Mouse (Mus musculus) brain, embryonic 18.5 days (tissue): Measurements from ENCODE around the gene Tmem254a.
"Not testable (repeated sequence)": the region's sequence is repeated elsewhere in the genome, so short reads cannot be mapped to it uniquely, and the experiment has no call there.

Source experiments
- DNase-seq: peaks from one replicate; pipeline ENCODE4 v3.0.0-alpha.2; 2012; ENCODE audit warnings: low read depth, low spot score

Tmem254a gene

DNA sequence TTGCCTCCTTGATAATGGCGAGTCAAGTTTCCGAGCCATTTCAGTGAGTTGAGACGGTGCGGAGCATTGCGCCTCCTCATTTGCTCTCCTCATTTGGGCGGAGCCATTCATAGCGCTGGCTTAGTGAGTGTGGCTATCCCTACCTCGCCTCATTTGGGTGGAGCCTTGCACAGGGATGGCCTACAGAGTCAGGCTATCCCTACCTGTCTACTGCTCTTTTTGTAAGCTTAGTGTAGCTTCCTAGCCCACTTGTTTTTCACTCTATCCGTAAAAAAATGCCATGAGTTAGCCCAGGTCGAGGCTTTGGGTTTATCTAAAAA lies at the start of gene Tmem254a:
TSS of gene Tmem254a (minus strand) at position 111 of the 320 bp plus-strand sequence.
- not testable (repeated sequence) for DNase-seq

DNA sequence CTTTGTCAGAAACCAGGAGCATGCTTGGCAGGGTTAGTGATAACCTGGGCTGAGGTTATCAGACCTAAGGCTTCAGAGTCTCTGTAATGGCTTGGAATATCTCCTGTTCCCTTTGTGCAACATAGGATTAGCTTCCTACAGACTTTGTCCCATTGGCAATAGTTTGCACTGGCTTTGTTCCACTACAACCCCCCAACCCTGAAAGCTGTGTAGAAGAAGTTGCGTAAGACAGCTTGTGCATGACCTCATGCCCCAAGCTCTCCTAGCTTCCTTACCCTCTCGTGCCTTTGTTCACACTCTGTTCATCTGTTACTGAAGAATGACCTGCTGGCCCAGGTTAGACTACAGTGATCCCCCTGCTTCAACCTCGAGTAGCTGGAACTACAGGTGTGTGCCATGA lies 30.4 kb upstream of the Tmem254a start:
- DNase-seq: not testable (repeated sequence)

DNA sequence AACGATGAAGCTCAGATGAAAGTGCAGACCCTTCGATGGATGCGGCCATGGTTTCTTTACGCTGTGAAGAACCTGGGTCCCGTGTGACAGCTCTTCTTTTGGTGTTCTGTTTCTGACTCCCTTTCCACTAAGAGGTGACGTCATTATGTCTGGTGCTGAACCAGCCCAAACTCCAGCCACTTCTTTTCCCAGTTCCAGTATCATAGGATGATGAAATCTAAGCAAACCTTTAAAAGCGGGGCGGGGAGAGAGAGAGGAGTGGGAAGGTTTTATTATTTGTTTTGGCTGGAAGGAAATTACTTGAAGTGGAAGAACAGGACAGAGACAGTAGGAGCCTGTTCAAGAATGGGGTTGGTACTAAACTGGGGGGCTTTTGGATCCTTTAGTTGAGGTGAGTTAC lies 10.5 kb upstream of the Tmem254a start, which contains the start of gene Cphx1:
TSS of gene Cphx1 (plus strand) at position 301 of the 400 bp plus-strand sequence.
- DNase-seq: not testable (repeated sequence)

DNA sequence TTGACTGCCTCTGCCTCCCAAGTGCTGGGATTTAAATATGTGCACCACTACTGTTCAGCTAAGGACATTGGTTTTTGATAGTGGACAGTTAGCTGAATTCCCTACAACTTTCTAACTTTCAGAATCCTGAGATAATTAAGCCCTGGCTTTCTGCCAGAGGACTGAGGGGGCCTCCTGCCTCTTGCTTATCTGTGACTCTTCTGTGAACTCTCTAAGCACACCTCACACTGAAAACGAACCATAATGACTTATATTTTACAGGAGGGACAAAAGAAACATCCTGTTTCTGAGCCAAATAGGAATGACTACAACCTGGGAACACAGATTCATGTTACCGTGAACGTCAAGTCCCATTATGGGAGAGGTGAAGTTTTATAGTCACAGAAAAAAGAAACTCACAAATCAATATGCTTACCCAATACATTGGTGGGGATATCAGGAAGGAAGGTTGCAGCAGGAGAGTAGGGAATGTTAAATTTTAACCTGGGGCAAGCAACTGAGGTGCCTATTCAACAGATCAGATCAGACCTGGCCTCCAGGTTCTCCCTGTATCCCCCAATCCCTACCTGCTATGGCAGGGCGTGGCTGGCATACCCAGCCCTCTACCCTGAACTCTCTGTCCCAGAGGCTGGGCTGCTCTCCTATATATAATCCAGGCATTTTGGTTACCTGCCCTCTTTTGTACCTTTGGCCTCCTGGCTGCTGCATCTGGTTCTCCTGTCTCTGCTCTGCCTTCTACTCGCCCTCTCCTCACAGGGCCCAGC lies 9.6 kb upstream of the Tmem254a start:
- not testable (repeated sequence) for DNase-seq

DNA sequence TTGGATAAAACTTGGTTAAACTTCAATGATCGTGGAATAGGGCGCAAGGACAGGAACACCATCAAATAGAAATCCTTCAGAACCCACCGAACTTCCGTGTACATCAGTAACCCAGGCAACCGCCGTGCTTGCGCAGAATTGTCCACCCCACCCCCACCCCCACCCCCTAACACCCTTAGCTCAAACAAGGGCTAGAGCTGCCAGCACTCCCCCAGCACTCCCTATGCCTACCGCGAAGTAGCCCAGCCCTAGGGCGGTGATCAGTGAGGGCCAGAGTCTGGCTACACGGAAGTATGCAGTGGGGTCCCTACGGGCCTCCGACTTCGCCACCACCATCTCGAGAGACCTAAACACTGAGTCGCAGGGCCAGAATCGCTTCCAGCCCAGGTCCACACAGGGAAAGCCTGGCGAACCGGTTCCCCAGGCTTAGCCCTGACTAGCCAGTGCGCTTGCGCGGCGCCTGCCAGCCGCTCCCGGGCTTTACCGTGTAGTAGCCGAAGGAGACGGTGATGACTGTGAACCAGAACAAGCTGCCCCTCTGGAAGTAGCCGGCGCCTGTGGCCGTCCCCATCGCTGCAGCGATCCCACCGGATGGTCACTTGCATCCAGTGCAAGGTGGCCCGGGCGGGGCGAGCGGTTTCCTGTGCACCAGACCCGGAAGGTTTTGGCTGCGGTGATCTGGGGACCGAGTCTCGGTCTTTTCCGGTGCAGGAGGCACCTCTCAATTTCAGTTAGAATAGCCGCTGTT lies 484 bp downstream of the Tmem254a start:
- DNase-seq: not testable (repeated sequence)

DNA sequence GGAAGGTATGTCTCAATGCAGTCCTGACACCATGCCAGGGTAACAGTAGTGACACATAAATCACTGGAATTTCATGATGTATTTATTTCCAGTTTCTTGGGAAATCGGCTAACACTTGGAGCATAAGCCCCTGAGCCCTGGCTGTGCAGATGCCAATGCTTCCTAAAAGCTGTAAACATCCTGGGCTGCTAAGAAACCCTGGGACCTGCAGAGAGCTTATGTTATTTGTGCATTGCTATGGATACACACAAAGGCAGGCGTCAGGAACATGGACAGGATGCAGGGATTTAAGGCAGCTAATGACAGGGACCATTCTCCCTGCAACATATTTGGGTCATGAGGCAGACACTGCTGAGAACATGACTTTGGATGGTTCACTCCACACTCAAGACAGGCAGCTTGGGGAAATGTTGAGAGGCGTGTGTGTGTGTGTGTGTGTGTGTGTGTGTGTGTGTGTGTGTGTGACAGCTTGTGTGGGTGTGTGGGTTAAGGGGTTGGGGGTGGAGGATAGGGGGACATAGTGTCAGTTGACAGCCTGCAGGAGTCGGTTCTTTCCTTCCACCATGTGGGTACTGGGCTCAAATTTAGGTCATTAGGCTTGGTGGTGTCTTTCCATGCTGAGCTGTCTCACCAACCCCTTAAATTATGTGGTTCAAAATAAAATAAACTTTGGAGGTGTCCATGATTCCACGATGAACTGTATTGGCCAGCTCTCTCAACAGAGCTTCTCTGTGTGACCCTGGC lies 8.9 kb downstream of the Tmem254a start:
- DNase-seq: not testable (repeated sequence)

DNA sequence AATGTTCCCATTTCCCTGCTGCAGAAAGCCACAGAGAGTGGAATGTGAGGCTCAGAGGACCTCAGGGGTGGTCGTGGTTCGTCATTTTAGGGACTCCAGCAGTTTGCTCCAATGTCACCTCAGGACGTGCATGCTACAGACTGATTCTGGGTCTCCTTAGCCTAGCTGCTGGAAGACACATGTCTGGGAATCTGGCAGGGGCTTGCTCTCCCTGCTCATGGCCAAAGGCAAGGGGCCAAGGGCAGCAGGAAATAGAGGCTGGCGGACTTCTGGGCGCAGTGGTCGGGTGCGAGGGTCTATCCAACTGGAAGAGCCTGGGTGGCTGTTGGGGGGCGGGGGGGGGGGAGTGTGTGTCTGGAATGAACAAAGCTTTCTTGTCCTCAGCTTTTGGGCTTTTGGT lies 18.5 kb downstream of the Tmem254a start:
- not testable (repeated sequence) for DNase-seq

DNA sequence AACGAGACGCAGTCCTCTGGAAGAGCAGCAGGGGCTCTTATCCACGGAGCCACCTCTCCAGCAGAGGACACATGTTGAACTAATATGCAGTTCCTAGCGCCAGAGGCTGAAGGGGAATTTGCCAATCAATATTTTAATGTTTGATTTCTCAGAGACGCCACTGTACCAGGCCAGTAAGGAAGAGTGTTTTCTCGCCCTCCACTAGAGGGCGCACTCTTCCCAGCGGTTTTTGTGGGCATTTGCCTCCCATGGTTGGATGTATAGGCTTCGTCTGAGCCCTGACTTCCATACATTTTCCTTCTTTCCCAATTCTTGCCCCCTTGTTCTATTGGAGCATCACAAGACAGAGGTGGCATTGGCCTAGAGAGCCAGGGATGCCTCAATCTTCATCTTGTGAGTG lies 20.2 kb downstream of the Tmem254a start:
- not testable (repeated sequence) for DNase-seq

DNA sequence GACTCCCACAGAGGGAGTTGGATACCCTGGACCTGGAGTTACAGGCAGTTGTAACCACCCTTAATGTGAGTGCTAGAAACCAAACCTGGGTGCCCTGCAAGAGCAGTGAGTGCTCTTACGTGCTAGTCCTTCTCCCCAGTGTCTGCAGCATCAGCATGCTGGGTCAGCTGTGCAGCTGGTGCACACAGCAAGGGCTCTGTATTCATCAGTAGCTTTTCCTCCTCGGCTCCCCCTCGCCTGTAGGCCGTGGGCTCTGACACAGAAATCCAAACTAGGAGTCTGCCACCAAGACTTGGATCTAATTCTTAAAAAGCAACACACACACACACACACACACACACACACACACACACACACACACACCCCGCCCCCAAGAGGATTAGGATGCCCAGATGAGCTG lies 22.2 kb downstream of the Tmem254a start:
- DNase-seq: not testable (repeated sequence)

DNA sequence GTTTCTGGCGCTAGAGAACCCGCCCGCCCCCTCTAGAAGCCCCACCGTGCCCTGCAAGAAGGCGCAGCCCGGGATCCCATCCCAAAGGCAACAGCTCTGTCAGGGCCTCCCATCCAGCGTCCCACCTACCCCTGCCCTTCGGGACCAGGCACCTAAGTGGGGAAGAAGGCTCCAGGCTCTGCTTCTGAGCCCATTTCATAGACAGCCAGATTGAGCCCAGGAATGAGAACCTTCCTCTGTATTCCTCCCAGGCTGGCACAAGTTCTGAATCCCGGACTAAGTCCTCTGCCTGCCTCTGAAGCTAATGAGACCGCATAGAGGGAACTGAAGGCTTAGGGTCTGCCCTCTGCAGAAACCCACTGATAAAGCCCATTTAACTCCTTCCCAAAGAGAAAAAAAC lies 24.5 kb downstream of the Tmem254a start, which contains the start of gene Plac9a:
TSS of gene Plac9a (minus strand) at position 101 of the 400 bp plus-strand sequence.
- not testable (repeated sequence) for DNase-seq

DNA sequence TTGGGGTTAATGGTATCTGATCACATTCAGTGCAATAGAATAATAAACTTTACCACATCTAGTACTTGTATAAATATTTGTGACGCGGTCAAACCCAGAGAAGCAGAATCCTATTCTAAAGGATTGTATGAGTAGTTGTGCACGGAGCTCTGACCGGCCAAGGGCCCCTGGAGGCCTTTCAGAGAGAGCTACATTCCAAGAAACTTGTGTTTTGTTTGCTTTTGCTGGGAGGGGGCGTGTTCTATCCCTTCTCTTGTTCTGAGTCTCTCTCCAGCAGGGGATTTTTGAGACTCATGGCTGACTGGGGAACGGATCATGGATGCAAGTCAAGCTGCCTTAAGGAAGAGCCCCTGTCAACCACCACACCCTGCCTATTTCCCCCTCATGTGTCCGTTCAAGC lies 31.8 kb downstream of the Tmem254a start:
- not testable (repeated sequence) for DNase-seq

DNA sequence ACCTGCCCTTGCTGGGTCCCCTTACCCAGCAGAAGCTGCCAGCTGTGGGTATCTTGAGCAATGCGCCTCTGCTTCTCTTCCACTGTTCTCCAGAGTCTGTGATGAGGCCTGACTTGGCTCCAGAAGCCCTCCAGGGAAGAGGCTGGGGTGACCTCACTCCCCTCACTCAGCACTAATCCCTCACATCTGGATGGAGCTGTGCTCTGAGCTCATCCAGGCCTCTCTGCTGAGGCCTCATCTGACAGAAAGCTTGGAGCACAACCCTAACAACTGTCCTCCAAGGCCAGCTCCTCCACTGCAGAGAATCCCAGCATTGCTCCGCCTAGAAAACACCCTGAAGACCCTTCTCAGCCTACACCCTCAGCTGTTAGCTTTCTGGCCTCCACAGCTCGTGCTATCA lies 32.9 kb downstream of the Tmem254a start:
- not testable (repeated sequence) for DNase-seq

DNA sequence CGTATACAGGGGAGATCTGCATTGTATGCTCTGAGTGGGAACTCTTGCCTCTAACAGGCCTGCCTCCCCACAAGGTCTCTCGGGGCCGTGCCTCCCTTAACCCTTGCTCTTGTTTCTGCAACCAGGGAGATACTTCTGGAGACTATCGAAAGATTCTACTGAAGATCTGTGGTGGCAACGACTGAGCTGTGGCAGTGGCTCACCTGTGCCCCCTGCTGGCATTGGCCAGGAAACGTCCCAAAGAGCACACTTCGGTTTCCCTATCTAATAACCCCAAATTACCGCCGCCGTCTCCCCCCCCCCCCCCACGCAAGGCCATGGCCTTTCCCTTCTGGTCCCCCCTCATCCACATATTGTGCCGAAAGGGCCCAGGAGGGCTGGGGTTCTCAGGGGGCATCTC lies 41.6 kb downstream of the Tmem254a start:
- DNase-seq: not testable (repeated sequence)

DNA sequence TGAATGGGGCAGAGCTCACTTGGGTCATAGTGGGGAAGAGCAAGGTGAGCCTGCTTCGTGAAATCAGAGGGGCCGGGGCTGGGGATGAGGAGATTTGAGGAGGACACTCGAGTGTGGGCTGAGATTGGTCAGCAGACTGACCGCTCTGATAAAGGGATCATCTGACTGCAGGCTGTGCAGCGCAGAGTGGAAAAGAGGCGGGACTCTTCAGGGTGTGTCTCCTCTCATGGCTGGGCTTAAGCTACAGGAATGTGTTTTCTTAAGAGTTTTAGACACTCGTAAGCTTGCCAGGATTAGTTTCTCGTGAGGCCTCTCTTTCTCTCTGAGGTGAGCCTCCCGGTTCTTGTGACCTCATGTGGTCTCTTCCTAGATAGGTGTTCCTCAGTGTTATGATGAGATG lies 45.7 kb downstream of the Tmem254a start:
- not testable (repeated sequence) for DNase-seq

DNA sequence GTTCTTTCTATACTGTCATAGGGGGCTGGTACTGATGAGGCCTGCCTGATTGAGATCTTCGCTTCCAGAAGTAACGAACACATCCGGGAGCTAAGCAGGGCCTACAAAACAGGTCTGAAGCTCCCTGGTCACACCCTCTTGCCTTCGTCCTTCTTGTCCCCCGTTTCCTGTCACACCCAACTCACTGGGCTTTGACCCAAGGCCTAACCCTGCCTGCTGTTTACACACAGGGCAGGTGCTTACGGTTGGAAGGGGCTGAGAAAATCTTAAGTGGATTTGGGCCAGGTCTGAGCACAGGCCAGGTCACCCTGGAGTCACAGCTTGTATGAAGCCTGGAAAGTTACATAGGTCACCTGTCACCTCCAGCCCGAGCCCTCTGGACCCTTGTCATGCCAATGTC lies 50.8 kb downstream of the Tmem254a start:
- not testable (repeated sequence) for DNase-seq
